Mouse (Mus musculus) cerebellum, adult 18-20 months (tissue): ENCODE measurements around the gene Mtus2.

Experiments used
- DNase-seq, 2 experiments: peaks; one replicate each; pipeline ENCODE4 v3.0.0; 2021

Mtus2 gene

DNA sequence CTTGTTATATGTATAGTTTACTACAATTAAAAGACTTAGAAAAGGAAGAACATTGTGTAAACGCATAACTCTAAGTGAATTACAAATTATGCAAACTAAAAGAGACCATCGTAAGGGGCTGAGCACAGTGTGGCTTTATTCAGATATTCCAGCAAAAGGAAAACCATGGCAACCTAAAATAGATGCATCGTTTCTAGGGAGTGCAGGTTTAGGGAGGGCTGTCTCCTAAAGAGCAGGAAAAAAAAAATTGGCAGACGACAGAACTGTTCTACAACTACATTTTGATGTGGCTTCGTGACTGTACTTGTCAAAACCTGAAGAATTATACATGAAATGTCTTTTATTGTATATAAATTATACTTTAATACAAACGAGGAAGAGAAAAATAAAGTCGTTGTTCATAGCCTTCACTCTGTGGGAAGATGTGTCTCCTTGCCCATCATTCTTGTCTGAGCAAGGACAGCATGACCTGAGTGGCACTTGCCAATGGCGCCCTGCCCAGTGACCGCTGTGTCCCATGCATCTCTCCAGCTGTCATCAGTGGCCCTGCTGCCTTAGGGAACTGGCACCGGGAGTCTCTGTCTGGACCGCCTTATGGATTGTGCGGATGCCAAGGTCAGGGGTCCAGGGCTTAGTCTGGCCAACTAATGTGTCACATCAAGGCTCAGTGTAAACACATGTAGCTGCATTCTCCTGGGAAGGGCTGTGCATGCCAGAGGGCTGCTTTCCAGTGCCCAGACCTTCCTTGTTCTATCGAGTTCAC lies 95.9 kb downstream of the Mtus2 start:
- peak; percentile 89 to 91 for DNase-seq

DNA sequence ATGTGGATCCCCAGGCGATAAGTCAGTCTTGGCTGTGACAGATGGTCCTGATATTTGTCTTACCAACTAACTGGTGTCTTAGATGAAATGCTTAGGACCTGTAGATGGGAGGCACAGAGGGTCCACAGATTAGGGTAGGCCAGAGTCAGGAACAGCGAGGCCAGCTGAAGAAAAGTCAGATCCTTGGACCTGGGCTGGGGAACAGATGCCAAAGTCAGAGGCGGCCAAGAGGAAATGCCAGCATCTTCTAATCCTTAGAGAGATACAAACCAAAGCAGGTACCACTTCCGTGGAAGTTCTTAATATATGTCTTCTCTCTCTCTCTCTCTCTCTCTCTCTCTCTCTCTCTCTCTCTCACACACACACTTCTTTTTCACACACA lies 96.5 kb downstream of the Mtus2 start:
- DNase-seq = peak; percentile 65 to 66

DNA sequence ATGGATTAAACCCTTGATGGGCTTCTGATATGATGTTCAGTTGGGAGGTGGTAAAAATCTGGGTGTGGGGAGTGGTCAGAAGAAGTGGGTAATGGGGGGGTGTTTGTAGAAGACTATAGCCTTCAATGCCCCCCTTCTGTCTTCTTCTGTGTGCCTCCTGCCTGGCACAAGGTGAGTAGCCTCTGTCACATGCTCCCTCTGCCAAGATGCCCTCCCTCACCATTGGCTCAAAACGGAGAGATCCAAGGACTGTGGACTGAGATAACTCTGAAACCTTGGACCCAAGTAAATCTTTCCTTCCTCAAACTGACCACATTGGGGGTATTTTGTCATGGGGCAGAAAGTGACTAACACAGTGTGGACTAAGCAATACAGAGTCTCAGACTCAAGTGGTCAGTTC lies 99.7 kb downstream of the Mtus2 start:
- DNase-seq = peak in 1 of 2 experiments; percentile 45

GRCm38 (mm10) chr5:148057433-148057832 lies 100.3 kb downstream of the Mtus2 start:
- peak; percentile 47 to 57 for DNase-seq

DNA sequence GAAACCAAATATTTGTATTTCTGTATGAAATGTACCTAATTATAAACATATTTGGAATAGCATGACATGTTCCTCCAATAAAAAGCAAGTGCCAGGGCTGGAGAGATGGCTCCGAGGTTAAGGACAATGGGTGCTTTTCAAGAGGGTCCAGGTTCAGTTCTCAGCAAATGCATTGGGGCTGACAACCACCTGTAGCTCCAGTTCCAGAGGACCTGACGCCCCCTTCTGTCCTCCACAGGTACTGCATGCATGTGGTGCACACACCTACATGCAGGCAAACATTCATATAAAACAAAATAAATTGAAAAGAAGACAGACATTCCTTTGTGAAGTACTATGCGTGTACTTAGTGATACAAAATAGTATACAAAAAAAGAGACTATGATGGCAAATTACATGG lies 102.2 kb downstream of the Mtus2 start:
- no peak for DNase-seq

GRCm38 (mm10) chr5:148061869-148062268 lies 104.7 kb downstream of the Mtus2 start:
- no peak for DNase-seq

- peak; percentile 50 to 70 for DNase-seq
Observed at GRCm38 (mm10) chr5:148063745-148064144, 106.6 kb downstream of the Mtus2 start.

DNA sequence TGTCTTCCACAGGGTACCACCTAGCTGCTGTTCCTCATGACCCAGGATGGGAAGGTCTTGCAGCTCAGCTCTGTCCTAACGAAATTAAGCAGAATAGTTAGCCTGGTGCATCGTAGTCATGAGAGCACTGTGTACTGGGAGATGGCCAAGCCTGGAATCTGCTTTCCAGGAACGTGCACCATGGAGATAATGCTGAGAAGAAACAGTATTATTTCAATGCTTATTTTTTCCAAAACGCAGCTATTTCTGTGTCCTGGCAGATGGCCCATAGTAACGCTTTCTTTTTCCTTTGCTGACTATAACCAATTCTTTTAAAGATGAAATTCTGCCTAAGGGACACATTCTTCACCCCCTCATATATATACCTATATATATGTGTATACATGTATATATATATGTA lies 108.1 kb downstream of the Mtus2 start:
- DNase-seq = no peak

DNA sequence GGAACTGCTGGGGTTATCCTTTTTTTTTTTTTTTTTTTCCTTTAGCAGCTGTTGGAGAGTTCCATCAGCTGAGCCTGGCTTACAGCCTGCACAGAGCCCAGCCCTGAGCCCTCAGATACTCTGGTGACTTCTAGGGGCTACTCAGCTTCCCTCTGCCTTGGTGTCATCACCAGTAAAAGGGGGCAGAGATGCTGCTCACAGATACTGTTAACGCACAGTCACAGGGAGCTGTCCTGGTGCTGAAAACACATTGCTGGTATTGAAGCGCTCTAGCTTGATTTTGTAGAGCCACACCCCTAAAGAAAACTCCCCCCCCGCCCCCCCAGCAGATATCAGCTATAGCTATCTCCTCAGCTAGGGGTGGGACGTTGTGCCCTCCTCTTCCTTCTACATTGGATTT lies 112.8 kb downstream of the Mtus2 start:
- DNase-seq = no peak

GRCm38 (mm10) chr5:148071800-148072199 lies 114.7 kb downstream of the Mtus2 start:
- DNase-seq = no peak

DNA sequence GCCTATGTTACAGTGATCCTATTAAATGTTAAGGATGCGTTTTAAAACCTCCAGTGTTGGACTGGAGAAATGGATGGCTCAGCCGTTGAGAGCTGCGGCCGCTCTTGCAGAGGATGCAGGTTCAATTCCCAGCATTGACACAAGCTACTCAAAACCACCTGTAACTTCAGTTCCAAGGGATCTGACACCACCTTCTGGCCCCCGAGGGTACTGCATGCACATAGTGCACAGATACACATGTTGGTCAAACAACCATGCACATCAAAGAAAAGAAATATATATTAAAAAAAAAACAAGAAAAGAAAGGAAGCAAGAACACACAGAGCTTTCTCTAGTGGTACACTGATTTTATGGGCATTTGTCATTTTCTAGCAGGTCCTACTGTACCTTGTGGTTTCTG lies 116.3 kb downstream of the Mtus2 start:
- DNase-seq = no peak

DNA sequence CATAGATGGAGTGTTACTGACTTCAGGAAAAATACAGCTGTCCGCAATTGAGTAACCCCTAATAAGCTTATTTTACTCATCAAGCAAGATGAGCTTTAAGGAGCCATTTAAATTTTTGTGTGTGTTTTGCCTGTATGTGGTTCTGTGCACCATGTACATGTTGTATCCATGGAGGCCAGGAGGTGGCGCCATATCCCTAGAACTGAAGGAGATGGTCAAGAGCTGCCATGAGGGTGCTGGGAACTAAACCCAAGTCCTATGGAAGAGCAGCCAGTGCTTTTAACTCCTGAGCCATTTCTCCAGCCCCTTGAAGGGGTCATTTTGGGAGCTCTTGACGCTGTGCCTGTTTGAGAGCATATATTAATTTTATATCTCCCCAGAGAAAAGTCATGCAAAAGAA lies 122.6 kb downstream of the Mtus2 start:
- DNase-seq = no peak

DNA sequence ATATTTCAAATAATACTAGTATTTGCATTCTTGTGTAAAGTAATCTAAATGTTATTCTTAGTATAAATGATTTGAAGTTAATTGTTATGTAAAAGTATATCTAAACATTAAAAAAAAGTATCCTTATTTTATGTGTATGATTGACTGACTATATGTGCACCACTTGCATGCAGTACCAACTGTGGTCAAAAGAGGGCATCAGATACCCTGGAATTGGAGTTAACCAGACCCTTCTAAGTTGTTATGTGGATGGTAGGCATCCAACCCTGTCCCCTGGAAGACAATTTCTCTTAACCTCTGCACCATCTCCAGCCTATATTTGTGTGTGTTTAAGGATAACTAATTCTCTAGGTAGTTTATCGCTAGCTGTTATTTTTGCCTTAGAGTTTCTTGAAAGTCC lies 126.4 kb downstream of the Mtus2 start:
- DNase-seq = no peak

GRCm38 (mm10) chr5:148084766-148085165 lies 127.6 kb downstream of the Mtus2 start:
- no peak for DNase-seq

- no peak for DNase-seq
Observed at GRCm38 (mm10) chr5:148087796-148088195, 130.7 kb downstream of the Mtus2 start.

GRCm38 (mm10) chr5:148090191-148090821 lies 133.2 kb downstream of the Mtus2 start:
- peak; percentile 73 to 74 for DNase-seq

- DNase-seq = no peak
Observed at GRCm38 (mm10) chr5:148094640-148095039, 137.5 kb downstream of the Mtus2 start.

DNA sequence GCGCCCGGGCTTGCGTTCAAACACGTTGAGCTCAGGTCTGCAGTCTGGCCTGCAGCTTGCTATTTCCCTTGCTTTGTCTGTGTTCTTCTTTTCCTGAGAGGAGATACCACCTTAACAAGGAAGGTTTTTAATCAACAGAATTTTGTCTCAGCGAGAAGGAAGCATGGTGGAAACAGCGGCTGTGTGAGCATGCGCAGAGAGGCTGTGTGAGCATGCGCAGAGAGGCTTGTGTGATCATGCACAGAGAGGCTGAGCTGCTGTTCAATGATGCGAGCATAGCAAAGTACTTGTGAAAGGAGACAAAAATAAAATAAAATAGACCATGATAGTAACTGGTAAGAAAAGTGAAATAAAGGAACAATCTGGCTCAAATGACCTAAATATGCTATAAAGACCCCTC lies 142.2 kb downstream of the Mtus2 start:
- DNase-seq = no peak

DNA sequence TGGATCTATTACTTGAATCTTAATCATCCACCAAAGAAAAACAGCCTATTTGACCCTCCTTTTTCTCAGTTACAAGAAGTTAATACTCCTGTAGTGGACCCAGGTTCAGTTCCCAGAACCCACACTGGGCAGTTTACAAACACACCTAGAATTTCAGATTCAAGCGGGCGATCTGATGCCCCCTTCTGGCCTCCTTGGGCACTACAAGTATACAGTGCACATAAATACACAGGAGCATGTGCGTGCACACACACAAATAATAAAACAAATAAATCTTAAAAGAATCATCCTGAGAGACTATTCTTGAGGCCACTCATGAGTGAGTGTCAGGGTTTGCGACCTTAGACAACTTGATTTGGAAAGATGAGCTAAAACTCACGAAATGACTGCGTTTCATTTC lies 150.2 kb downstream of the Mtus2 start:
- no peak for DNase-seq

DNA sequence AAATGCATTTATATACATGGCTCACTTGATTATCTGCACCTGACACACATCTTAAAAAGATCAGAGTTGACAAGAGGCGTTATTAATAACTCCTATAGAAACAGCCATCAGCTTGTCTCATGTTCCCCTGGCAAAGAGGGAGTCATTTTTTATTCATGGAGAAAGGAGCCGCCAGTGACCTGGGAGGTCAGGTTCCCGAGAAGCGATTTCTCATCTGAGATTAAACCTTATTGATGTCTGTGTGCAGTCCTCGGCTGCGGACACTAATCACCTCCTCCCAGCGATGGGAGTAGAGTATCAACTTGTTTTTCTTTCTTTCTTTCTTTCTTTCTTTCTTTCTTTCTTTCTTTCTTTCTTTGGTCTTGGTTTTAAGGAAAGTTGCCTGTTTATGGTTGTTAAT lies 150.8 kb downstream of the Mtus2 start:
- DNase-seq = no peak

DNA sequence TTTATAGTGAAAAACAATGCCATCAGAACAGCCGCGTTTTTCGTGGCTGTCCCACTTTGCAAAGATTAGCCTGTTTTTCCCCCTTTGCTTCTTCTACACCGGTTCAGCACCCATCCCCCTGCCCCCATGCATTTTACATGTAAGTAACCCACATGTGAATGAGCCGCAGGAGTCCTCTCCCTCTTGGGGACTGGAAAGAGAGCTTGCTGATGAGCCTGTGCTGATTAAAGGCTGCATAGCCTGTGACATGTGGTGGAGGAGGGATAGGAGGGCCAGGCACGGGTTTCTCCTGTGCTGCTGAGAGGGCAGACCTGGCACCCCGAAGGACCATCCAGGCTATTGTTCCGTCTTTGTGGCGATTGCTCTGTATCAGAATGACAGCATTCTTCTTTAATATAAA lies 151.2 kb downstream of the Mtus2 start:
- no peak for DNase-seq

DNA sequence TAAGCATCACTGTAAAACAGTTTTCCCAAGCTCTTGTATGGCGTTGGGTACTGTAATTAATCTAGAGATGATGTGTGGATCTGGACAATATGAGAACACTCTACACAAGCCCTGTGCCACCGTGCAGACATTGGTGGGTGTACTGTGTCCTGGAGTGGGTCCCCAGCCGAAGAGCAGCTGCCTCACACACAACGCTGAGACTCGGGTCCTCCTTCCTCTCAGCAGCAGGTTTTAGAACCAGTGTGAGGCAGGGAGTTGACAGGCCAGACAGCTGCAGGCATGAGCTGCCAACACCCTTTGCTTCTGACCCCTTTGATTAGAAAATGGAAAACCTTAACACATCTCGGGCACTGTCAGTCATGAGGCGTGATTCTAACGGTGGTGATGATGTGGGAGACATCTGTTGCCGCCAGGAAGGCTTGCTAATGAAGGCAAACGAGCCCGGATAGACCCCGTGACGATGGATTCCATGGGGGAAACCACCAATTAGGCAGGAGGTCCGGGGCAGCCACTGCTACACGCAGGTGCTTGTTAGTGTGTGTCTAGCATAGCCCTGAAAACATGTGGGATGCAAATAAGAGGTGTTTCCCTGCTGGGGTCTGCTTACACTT lies 158.2 kb downstream of the Mtus2 start:
- no peak for DNase-seq

DNA sequence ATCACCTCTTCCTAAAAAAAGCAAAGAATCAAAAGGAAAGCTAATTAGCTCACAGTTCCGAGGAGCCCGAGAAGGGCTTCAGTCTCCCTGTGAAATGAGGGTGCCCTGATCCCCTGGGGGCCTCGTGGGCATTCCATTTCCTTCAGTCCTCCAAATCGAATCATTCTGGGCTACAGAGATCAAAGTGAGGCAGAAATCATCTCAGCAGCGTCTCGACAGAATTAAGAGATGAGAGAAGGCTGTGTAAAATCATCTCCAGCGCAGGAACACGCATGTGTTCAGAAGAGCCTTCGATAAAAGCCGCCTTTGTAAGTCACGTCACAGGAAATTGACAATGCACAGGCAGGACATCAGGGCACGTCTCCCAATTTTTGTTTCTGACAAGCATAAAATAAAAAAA lies 167.2 kb downstream of the Mtus2 start:
- DNase-seq = no peak
